Comparison of ENCODE assay signal across 16 mouse cellular contexts in genomic region chr12:105574356-105574755, GRCm38 (mm10). TPM values are rescaled to one million over a fixed set of nuclear protein-coding genes. Genes with fewer than 3 reads are reported as not detected.
"Had no signal": no experiment of that assay in that cellular context is flagged by ENCODE, and none has a peak within 500 bp of the region (broad histone marks: within the 10 kb centered on the region; RNA-seq: fewer than 3 reads in every experiment).

No protein-coding gene starts in this region.

- H3K27ac ChIP-seq: neural tube, embryonic 12.5 days; neural tube, embryonic 13.5 days; neural tube, embryonic 15.5 days; stomach, embryonic 15.5 days; stomach, postnatal 0 days had no signal

- DNase-seq: retina, postnatal 1 day; right cerebral cortex, postnatal 14 days; right cerebral cortex, postnatal 25 days; right cerebral cortex, postnatal 4 days; spleen, adult 18-20 months; thymus, adult 18-20 months; thymus, adult 2 months; thymus, postnatal 14 days; thymus, postnatal 25 days; thymus, postnatal 36 days; thymus, postnatal 4 days had no signal

- H3K4me1 ChIP-seq: neural tube, embryonic 12.5 days; neural tube, embryonic 13.5 days; neural tube, embryonic 15.5 days; stomach, embryonic 15.5 days had no signal

- H3K27me3 ChIP-seq: neural tube, embryonic 12.5 days; neural tube, embryonic 13.5 days; neural tube, embryonic 15.5 days; stomach, embryonic 15.5 days had no signal

- H3K4me3 ChIP-seq: neural tube, embryonic 12.5 days; neural tube, embryonic 13.5 days; neural tube, embryonic 15.5 days; stomach, embryonic 15.5 days had no signal

RNA-seq across cellular contexts. Expression of gene Bdkrb1, which starts 28.5 kb away (rescaled TPM):
- polyA plus RNA-seq: neural tube, embryonic 12.5 days; neural tube, embryonic 13.5 days; neural tube, embryonic 15.5 days had no signal
